ENCODE assay signal across 10 mouse cellular contexts in the genomic region with DNA sequence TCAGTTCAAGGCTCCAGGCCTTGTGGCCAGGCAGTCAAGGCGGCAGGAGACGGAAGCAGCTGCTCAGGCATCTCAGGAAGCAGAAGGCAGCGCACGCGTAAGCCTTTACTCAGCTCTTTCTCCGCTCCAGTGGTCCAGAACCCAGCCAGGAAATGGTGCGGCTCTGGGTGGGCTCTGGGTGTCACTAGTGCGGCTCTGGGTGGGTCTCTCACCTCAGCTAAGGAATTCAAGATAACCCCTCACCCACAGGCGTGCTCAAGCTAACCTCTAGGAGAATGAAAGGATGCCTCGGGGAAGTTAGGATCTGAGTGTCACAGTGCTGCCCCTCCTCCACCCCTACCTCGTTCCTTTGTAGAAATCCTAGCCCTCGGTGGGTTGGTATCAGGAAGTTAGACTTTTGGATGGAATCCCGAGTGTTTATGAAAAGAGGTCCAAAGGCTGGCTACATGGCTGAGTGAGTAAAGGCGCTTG. TPM values are rescaled to one million over a fixed set of nuclear protein-coding genes. Genes with fewer than 3 reads are reported as not detected.
DNase-seq lines count a peak whose midpoint lies in the region; ATAC-seq lines count a peak whose summit lies in the region.
"Had no signal": no experiment of that assay in that cellular context is flagged by ENCODE, and none has a peak within 500 bp of the region (broad histone marks: within the 10 kb centered on the region; RNA-seq: fewer than 3 reads in every experiment).

No protein-coding gene starts in this region.

- H3K4me2 ChIP-seq in midbrain, embryonic 13.5 days (replicated peaks), result no peak overlapping the region
- H3K4me2 ChIP-seq in hindbrain, embryonic 16.5 days (ENCODE audit: low read length), result no peak overlapping the region
- H3K4me2 ChIP-seq: hindbrain, embryonic 12.5 days had no signal

- H3K4me3 ChIP-seq in midbrain, embryonic 10.5 days, result no peak overlapping the region
- no peak overlapping the region for H3K4me3 ChIP-seq in midbrain, embryonic 13.5 days (replicated peaks)
- no peak overlapping the region for H3K4me3 ChIP-seq in embryonic facial prominence, embryonic 10.5 days
- no peak overlapping the region for H3K4me3 ChIP-seq in hindbrain, embryonic 16.5 days (ENCODE audit: low read length)
- H3K4me3 ChIP-seq: hindbrain, embryonic 12.5 days; left cerebral cortex, adult 2 months had no signal

- H3K27me3 ChIP-seq in midbrain, embryonic 10.5 days (ENCODE audit: low read depth, poor library complexity, severe bottlenecking), result peaks cover 17% of the 10 kb centered on the region
- H3K27me3 ChIP-seq in midbrain, embryonic 13.5 days, result peaks cover 8% of the 10 kb centered on the region
- peaks cover 17% of the 10 kb centered on the region for H3K27me3 ChIP-seq in embryonic facial prominence, embryonic 10.5 days (replicated peaks; ENCODE audit: low read depth, poor library complexity, severe bottlenecking)
- no peaks in the 10 kb centered on the region for H3K27me3 ChIP-seq in splenic B cell, adult 2 months (ENCODE audit: control insufficient read depth, insufficient read depth, low read length, poor library complexity, severe bottlenecking)
- H3K27me3 ChIP-seq in hindbrain, embryonic 16.5 days (replicated peaks; ENCODE audit: control insufficient read depth, insufficient read depth, low read length), result peaks cover 3% of the 10 kb centered on the region; the same call in 1 of the 2 replicates

- no peak for DNase-seq in midbrain, embryonic 10.5 days (ENCODE audit: low spot score)
- DNase-seq in embryonic facial prominence, embryonic 10.5 days (ENCODE audit: low spot score), result peak; percentile 47
- peak; percentile 65 for DNase-seq in kidney, postnatal 10 days
- peak; percentile 52 for DNase-seq in splenic B cell, adult 2 months (ENCODE audit: low read depth, low spot score)
- no peak for DNase-seq in cerebellum, adult 8-10 months
- DNase-seq: thymus, postnatal 14 days had no signal

- H3K9me3 ChIP-seq in midbrain, embryonic 10.5 days (replicated peaks), result peaks cover 3% of the 10 kb centered on the region
- H3K9me3 ChIP-seq in midbrain, embryonic 13.5 days, result peaks cover 7% of the 10 kb centered on the region
- H3K9me3 ChIP-seq in embryonic facial prominence, embryonic 10.5 days, result peaks cover 5% of the 10 kb centered on the region
- H3K9me3 ChIP-seq in hindbrain, embryonic 16.5 days (ENCODE audit: control insufficient read depth, low read length), result peaks cover 2% of the 10 kb centered on the region

- peak overlapping the region; percentile 29 for H3K27ac ChIP-seq in midbrain, embryonic 10.5 days (replicated peaks)
- H3K27ac ChIP-seq in midbrain, embryonic 13.5 days, result no peak overlapping the region
- 0 out of 2 replicates have a peak overlapping the region, but pooled peaks have one; percentile 5 for H3K27ac ChIP-seq in embryonic facial prominence, embryonic 10.5 days (replicated peaks)
- no peak overlapping the region for H3K27ac ChIP-seq in hindbrain, embryonic 16.5 days (ENCODE audit: low read depth, low read length)
- H3K27ac ChIP-seq: hindbrain, embryonic 12.5 days; left cerebral cortex, adult 2 months had no signal

- no peaks in the 10 kb centered on the region for H3K36me3 ChIP-seq in midbrain, embryonic 10.5 days
- H3K36me3 ChIP-seq in midbrain, embryonic 13.5 days, result no peaks in the 10 kb centered on the region
- H3K36me3 ChIP-seq in embryonic facial prominence, embryonic 10.5 days (replicated peaks), result no peaks in the 10 kb centered on the region; the same call in 1 of the 2 replicates
- H3K36me3 ChIP-seq in splenic B cell, adult 2 months (ENCODE audit: control insufficient read depth, insufficient read depth, low read length, poor library complexity, severe bottlenecking), result no peaks in the 10 kb centered on the region
- H3K36me3 ChIP-seq in hindbrain, embryonic 16.5 days (ENCODE audit: control insufficient read depth, insufficient read depth, low read length), result no peaks in the 10 kb centered on the region
- H3K36me3 ChIP-seq: hindbrain, embryonic 12.5 days had no signal

- H3K4me1 ChIP-seq in midbrain, embryonic 10.5 days, result peaks cover 20% of the 10 kb centered on the region
- H3K4me1 ChIP-seq in midbrain, embryonic 13.5 days (replicated peaks), result peaks cover 11% of the 10 kb centered on the region
- peaks cover 22% of the 10 kb centered on the region for H3K4me1 ChIP-seq in embryonic facial prominence, embryonic 10.5 days
- H3K4me1 ChIP-seq in hindbrain, embryonic 16.5 days (ENCODE audit: control insufficient read depth, insufficient read depth, low read depth, low read length), result peaks cover 3% of the 10 kb centered on the region; the same call in 1 of the 2 replicates

- no peak overlapping the region for H3K9ac ChIP-seq in midbrain, embryonic 13.5 days (replicated peaks)
- H3K9ac ChIP-seq in hindbrain, embryonic 16.5 days (ENCODE audit: low read depth, low read length), result no peak overlapping the region
- H3K9ac ChIP-seq: hindbrain, embryonic 12.5 days had no signal

- ATAC-seq in midbrain, embryonic 13.5 days, result no peak
- ATAC-seq in hindbrain, embryonic 16.5 days, result no peak; the same call in 1 of the 2 replicates

- 50% methylated on average over 14 of the region's 14 CpGs for WGBS in midbrain, embryonic 10.5 days
- WGBS in midbrain, embryonic 13.5 days, result 52% methylated on average over 14 of the region's 14 CpGs
- WGBS in embryonic facial prominence, embryonic 10.5 days, result 37% methylated on average over 14 of the region's 14 CpGs
- WGBS in hindbrain, embryonic 16.5 days, result 53% methylated on average over 14 of the region's 14 CpGs

RNA-seq across cellular contexts. Expression of a gene that starts 18.6 kb away (rescaled TPM):
- polyA plus RNA-seq in midbrain, embryonic 10.5 days (2016; fragmentation: Nextera tagmentation; extraction: Ambion mirVana), result 0.53 and 0.95 TPM in 2 replicates
- polyA plus RNA-seq in midbrain, embryonic 13.5 days (2015; fragmentation: Nextera tagmentation; extraction: Ambion mirVana), result 0.39 and 0.52 TPM in 2 replicates
- 1.4 TPM in 2 replicates for polyA plus RNA-seq in embryonic facial prominence, embryonic 10.5 days (2016; fragmentation: Nextera tagmentation; extraction: Ambion mirVana)
- 0.28 and 0.56 TPM in 2 replicates for polyA plus RNA-seq in hindbrain, embryonic 16.5 days (2015; fragmentation: Nextera tagmentation; extraction: Ambion mirVana)

RNA-seq across cellular contexts. Expression of a gene that starts 31.3 kb away (rescaled TPM):
- polyA plus RNA-seq in midbrain, embryonic 10.5 days (2016; fragmentation: Nextera tagmentation; extraction: Ambion mirVana), result 50.6 and 51.1 TPM in 2 replicates
- polyA plus RNA-seq in midbrain, embryonic 13.5 days (2015; fragmentation: Nextera tagmentation; extraction: Ambion mirVana), result 70.0 and 73.0 TPM in 2 replicates
- 51.1 and 53.1 TPM in 2 replicates for polyA plus RNA-seq in embryonic facial prominence, embryonic 10.5 days (2016; fragmentation: Nextera tagmentation; extraction: Ambion mirVana)
- 74.9 and 88.9 TPM in 2 replicates for polyA plus RNA-seq in hindbrain, embryonic 16.5 days (2015; fragmentation: Nextera tagmentation; extraction: Ambion mirVana)

RNA-seq across cellular contexts. Expression of a gene that starts 46.5 kb away (rescaled TPM):
- polyA plus RNA-seq in midbrain, embryonic 10.5 days (2016; fragmentation: Nextera tagmentation; extraction: Ambion mirVana), result 43.9 and 44.3 TPM in 2 replicates
- 36.0 and 40.0 TPM in 2 replicates for polyA plus RNA-seq in midbrain, embryonic 13.5 days (2015; fragmentation: Nextera tagmentation; extraction: Ambion mirVana)
- 41.4 and 44.1 TPM in 2 replicates for polyA plus RNA-seq in embryonic facial prominence, embryonic 10.5 days (2016; fragmentation: Nextera tagmentation; extraction: Ambion mirVana)
- polyA plus RNA-seq in hindbrain, embryonic 16.5 days (2015; fragmentation: Nextera tagmentation; extraction: Ambion mirVana), result 33.6 and 33.7 TPM in 2 replicates

Comparison
In these comparisons a context has a peak if more than half of its experiments do, and no peak if none do; other contexts are left out.
1. H3K27ac ChIP-seq: peak in midbrain, embryonic 10.5 days (single experiment) and embryonic facial prominence, embryonic 10.5 days (single experiment); none in midbrain, embryonic 13.5 days (single experiment) and hindbrain, embryonic 16.5 days (single experiment).
2. DNase-seq: peak in embryonic facial prominence, embryonic 10.5 days (single experiment), kidney, postnatal 10 days (single experiment) and splenic B cell, adult 2 months (single experiment); none in midbrain, embryonic 10.5 days (single experiment) and cerebellum, adult 8-10 months (single experiment).